Mouse (Mus musculus) layer of hippocampus, postnatal 10 days (tissue): ENCODE results near the gene Bdh1. TPM values are rescaled to one million over a fixed set of nuclear protein-coding genes. Genes with fewer than 3 reads are reported as not detected.

ENCODE experiments used
- DNase-seq, 2 experiments: peaks; one replicate each; pipeline ENCODE4 v3.0.0; 2021; ENCODE audit warnings: low spot score in 2 of 2
- total RNA-seq, 2 experiments: library from RNA; stranded (reverse); gene quantifications; 2 replicates each; pipeline ENCODE4 v1.2.3; 2021

Bdh1 gene
- total RNA-seq, 2 experiments from 2014 or later = 261 to 306 TPM

DNA sequence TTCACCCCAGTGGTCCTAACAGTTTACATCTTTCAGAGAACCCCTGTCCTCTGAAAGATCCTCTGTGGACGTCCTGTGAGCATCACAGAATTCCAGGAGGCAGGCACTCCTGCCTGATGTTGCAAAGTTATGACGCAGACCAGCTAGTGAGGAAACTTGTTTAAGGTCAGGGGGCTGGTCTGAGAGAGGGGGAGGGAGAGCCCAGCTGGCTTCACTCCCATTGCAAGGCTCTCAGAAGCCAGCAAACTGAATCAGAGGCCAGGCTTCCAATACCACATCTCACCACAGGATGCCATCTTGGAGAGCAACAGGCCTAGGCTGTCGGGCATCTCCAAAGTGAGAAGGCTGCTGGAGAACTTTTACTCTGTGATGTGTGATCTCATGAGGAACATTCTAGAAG, 78.5 kb downstream of the Bdh1 start:
- DNase-seq = no peak

DNA sequence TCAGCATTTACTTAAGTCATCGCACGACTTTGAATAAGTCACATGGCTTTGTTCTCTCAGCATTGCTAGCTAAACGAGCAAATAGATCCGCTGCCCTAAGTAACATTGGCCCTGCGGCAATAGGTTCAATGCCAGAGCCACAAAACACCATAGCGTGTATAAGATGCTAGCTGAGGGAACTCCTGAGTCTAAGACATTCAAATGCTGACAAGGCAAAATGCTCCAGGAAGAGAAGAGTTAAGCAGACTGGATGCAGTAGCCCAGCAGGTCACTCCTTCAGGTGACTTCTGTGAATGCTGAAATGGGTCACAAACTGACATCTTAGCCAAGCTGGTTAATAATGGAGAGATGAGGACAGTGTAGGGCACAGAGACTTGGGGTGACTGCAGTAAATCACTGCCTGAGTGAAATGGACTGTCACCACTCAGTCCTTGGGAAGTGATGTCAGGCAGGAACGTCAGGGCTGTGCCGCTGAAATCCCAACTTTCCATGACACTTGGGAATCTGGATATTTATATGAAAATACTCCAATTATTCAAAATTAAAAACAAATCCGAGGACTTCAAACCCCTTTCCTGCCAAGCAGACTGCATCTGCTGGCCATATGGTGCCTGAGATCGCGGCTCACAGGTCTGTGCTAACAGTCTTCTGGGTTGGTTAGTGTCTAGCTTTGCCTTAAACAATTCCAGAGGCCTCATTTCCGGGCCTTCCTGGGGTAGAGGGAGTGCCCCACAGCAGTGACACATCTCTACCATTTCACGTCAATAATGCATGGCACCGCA, 79.1 kb downstream of the Bdh1 start:
- DNase-seq = no peak

DNA sequence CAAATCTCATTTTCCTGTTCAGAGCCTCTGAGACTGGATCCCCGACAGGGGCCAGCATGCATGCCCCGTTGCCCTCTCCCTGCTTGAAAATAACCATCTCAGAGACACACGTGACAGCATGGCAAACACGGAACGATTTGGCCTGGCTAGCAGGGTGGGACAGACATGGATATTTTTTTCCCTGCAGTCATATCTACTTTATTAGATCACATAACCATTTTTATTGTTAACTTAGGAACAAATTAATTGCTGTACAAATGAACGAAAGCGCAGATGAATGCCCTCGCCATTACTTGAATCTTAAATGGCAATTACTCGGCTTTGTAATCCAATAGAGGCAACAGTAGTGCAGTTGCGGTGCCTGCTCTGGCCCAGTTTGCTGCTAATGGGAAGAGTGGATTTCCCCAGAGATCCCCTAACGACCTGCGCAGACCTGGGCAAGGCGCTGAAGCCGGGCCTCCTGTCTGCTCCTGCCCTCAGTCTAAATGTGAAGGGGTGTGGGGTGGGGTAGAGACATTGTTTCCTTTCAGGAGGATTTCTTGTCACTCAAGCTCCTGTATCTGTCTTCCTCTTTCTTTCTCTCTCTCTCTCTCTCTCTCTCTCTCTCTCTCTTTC, 79.8 kb downstream of the Bdh1 start:
- no peak for DNase-seq

DNA sequence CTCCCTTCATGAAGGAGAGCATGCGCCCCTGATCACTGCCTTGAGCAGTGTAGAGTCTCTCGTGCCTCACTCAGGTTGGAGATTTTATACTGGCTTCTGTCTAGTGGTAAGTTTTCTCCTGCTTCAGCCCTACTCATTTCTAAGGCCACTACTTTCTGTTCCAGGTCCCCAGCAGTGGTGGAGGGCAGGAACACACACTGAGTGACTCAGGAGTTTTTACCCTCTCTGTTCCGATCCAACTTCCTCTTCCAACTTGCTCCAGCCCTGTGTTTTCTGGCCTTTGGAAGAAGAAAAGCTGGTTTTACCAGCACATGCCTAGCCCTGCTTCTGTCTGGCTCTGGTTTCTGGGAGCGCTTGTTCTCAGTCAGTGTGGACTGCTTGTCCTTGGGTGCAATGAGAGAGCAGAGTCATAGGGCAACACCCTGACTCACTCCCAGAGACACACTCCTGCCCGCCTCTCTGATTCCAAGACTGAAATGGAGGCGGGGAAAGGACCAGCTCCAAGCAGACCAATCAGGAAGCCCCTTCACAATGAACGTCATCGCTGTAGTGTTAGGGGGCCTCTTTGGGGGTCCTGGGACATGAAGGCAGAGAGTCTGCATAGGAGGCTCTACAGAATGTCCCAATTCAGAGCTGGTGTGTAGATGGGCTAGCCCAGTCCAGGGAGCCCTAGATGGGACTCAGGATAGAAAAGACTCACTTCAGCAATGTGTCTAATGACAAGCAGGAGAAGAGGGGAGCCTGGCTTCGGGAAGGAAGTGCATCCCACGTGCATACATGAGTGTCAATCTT, 84.8 kb downstream of the Bdh1 start:
- DNase-seq = no peak

DNA sequence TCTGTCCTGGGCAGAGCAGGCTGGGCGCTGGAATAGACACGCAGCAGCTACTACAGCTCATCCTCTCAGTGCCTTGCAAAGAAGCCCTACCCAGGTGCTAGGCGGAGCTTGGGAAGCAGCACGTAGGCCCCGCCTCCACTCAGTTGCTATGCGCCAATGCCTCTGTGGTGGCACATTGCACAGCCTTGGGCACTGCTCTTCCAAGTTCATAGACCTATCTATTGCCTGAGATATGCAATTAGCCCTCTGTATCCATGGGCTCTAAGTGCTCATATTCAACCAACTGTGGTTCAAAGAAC, 85.3 kb downstream of the Bdh1 start:
- DNase-seq = no peak

DNA sequence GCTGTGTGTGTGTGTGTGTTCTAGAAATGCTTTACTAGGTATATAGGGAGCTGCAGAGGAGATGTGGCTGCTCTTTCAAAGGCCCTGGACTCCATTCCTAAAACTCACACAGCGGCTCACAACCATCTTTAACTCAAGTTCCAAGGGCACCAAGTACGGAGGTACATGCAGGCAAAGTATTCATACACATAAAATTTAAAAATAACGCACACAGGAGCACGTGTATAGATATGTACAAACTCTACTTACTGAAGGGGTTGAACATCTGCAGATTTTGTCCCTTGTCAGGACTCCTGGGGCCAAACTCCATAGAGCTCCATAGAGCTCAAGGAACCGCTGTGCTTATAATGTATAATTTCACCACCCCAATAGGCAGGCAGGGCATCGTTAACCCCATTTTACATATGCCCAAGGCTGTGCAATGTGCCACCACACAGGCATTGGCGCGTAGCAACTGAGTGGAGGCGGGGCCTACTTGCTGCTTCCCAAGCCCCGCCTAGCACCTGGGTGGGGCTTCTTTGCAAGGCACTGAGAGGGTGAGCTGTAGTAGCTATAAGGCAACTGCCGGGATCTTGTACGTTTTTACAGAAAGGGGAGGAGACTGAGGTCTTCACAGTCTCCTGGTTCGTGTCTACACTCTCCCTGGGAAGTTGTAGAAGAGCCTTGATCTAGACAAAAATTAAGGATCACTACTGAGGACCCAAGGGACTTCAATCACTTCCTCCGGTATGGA, 85.9 kb downstream of the Bdh1 start:
- no peak for DNase-seq

Other genes with a start within 250 kb of the Bdh1 start
- 10 to 100 TPM; 77.5 to 81.6 TPM for gene Acap2, start 221.0 kb upstream of the Bdh1 start, total RNA-seq
- gene Ppp1r2, start 147.0 kb upstream of the Bdh1 start, total RNA-seq = 10 to 100 TPM; 64.3 to 65.2 TPM
- 10 to 100 TPM; 29.0 to 35.8 TPM for gene Apod, start 107.5 kb upstream of the Bdh1 start, total RNA-seq
- 10 to 100 TPM; 49.9 to 59.7 TPM for gene Dlg1, start 241.2 kb downstream of the Bdh1 start, total RNA-seq